Mouse (Mus musculus) heart, adult 18-20 months (tissue): ENCODE results near the gene Tmub2. TPM values are rescaled to one million over a fixed set of nuclear protein-coding genes. Genes with fewer than 3 reads are reported as not detected.

ENCODE experiments used
- DNase-seq, 2 experiments: peaks; one replicate each; pipeline ENCODE4 v3.0.0; 2021 to 2022; ENCODE audit warnings: mixed read lengths in 1 of 2
- total RNA-seq, 2 experiments: library from RNA; stranded (reverse); gene quantifications; 2 replicates each; pipeline ENCODE4 v1.2.3; 2021

Tmub2 gene
- total RNA-seq, 2 experiments from 2014 or later = 24.4 to 26.7 TPM

DNA sequence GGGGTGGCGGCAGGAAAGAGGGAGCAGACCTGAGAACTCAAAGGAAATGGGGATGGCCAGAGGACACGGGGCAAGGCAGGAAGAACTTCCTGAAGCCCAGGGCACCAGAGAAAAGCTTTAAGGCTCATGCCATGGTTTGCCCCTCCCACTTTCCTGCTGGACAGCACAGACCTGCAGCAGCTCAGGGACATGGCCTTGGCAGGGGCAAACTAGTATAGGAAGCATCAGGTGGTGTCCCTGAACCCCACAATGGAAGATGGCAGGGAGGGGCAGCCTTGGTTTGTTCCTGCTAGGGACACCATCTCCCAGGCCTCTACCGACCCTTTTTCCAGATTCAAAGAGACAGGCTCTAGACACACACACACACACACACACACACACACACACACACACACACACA, 20.6 kb downstream of the Tmub2 start:
- DNase-seq = no peak

DNA sequence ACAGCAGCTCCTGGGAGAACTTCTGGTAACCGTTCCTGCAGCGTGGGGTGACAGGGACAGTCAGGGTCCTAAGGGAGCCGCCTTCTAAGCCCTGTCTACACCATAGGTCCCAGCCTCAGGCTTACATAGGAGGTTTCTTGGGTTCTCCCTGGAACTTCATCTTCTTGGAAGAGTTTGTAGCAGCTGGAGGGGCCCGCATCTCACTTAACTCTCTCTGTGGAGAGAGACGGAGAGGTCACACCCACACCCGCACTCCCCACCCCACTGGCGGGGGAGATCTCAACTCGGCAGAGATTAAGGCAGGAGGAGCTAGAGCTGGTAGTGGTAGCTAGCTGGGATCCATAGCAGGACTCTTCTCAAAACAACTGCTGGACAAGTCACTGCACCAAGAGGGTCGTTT, 23.4 kb downstream of the Tmub2 start:
- DNase-seq = no peak

DNA sequence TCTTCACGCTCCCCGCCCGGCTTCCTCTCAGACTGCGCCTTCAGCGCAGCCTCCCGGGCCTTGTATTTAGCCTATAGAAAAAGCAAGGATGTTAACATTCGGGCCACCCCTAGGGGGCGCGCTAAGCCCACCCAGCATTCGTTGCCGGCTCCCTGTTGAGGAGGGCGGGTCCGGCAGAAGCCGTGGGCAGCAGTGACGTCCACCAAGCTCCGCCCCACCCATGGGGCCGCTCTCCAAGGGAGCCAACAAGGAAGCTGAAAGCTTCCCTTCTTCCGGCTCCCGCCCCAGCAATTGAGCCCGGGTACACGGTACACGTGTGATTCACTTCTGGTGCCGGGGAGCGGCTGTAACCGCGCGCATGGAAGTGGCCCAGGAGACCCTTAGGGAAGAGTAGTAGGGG, 24.2 kb downstream of the Tmub2 start:
- peak; percentile 96 to 98 for DNase-seq

DNA sequence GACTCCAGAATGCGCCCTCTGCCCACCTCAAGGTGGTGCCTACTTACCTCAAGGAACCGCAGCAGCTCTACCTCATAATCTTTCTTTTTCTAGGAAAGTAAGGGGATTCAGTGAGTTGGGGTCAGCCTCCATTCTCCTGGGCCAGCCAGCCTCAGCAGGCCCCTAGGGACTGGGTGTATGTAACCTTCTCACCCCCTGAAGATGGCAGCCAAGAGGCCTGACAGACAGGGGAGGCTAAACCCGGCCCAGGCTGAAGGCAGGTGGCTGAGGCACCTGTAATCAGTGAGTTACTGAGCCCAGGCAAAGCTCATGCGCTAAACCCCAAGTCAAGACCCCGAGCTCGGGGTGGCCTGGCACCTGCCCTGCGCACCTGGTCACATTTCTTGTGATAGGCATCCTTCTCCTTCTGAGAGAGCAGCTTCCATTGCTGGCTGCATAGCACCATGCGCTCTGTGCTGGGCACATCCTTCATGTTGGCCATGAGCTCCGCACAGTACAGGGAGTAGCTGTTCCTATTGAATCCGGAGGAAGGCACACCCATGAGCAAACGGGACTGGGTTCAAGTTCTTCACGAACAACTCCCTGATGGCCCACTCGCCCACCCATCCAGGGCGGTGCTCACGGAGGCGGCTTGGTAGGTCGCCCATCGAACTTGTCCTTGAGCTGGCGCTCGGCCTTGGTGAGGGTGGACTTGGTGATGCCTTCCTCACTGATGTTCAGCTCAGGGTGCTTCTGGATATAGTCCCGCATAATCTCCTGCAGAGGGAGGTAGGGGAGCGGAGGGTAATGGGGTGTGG, 25.3 kb downstream of the Tmub2 start:
- DNase-seq = no peak

DNA sequence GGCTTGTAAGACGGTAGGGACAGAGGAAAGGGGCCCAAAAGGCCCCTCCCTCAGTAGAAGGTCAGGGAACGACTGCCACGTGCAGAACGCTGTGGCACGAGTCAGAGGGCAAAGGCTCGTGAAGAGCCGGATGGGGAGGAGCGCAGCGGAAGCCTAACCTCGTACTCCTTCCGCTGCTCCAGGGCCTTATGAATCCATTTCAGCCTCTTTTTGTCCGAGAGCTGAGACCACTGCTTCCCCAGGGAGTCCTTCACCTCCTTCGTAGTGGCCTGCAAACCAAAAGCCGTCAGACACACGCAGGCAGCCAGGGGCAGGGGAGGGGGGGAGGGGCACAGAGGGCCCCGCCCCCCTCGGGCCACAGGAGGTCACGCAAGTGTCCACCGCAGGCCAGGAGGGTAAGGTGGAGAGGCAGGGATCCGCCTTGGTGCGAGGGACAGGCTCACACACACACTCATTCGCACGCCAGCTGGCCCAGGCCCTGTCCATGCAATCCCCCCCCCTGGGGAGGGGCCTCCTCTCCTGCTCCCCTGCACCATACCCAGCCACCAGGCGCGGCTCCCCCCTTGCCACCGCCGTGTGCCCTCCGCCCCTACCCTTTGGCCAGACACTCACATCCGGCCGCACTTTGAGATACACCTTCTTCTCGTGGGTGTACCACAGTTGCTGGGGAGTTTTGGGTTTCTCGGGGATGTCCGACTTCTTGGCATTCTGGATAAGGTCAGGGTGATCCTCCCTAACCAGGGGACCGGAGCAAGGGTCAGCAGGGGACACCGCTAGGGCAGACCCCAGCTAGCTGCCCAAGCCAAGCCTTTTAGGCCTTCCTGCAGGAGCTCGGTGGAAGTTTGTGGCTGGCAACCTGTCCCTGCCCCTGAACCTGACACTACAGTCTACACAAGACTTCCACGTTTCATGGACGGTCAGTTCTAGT, 26.3 kb downstream of the Tmub2 start:
- DNase-seq = no peak

GRCm38 (mm10) chr11:102311966-102312365, 27.2 kb downstream of the Tmub2 start:
- DNase-seq = no peak

DNA sequence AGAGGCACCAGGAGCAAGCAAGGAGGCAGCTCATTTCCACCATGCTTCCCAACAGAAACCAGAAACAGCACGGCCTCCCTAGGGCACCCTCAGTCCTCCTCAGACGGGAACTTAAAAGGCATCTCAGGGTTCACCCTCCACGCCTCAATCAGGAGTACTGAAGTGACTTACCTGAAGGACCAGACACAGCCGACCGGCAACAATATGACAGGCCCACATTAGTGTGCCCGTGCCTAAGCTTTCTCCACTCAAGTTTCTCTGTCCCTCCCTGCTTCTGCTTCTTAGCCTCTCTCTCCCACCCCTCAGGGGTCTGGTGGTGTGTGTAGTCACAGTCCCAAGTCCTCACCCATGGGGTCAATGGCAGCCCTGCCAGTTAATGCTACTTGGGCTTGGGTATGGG, 27.9 kb downstream of the Tmub2 start:
- no peak for DNase-seq

GRCm38 (mm10) chr11:102314321-102314720, 29.6 kb downstream of the Tmub2 start:
- no peak for DNase-seq

DNA sequence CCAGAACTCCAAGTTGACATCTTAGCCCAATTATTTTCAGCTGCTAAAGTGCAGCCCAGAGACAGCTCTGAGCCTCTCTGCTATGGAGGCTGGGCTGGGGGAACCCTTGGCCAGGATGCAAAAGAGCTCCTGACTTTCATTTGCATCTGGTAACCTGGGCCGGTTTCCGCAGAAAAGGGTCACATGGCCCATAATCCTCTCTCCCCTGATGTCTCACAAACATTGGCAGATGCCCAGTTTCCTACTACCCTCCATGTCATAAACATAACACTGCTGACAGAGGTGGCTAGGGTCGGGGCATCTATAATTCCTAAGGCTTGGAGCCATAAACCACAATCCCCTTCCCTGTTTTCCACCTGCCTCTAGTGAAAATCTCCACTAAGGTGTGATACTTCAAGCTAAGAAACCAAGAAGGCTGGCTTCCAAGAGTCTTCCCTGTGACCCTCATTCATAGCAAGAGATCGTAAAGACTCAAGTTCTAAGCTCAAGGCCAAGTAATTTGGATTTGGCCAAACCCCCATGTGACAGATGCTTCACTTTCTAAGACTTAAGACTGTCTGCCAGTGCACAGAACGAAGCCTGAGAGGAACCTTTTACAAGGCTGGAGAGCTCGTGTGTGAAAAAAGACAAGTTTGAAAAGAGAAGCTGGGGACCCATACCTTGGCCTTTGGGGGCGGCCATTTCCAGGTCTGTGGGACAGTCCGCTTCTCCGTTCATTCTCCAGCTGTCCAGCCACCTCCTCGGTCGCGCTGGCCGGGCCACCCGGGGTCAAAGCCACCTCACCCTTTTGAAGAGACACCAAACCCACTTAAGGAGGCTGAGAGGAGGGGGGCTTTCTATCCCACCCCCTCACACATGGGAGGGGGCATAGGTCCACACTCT, 31.2 kb downstream of the Tmub2 start:
- no peak for DNase-seq

DNA sequence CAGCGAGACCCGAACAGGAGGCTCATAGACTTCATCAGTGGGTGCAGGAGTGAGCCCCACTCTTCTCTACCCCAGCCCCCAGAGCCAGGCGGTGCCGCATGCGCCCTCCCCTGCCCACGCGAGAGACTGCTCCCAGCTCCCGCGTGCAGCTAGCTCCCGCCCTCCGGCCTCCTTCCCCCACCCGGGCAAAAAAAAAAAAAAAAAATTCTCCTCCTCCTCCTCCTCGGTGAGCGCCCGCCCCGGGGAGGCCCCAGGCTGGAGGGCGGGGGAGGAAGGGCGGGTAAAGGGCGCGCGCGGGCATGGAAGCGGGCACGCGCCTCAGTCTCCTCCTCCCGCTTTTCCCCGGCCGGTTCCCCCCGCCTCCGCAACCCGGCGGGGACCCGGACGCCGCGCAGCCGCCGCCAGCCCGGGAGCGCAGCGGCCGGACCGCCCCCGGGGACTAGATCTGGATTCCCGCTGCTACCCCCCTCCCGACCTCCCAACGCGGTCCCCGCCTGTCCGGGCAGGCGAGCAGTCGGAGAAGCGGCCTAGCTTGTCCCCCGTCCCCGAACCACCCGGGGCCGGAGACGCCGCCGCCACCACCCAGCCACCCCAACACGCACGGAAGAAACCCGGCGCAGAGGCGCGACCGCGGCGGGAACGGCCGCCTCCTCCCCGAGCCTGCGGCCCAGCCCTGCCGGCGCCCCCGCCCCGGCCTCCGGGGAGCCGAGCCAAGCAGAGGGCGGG, 32.0 kb downstream of the Tmub2 start:
- peak; percentile 91 to 95 for DNase-seq

- peak in 1 of 2 experiments; percentile 67 for DNase-seq
Observed at GRCm38 (mm10) chr11:102317298-102317900, 32.7 kb downstream of the Tmub2 start.

DNA sequence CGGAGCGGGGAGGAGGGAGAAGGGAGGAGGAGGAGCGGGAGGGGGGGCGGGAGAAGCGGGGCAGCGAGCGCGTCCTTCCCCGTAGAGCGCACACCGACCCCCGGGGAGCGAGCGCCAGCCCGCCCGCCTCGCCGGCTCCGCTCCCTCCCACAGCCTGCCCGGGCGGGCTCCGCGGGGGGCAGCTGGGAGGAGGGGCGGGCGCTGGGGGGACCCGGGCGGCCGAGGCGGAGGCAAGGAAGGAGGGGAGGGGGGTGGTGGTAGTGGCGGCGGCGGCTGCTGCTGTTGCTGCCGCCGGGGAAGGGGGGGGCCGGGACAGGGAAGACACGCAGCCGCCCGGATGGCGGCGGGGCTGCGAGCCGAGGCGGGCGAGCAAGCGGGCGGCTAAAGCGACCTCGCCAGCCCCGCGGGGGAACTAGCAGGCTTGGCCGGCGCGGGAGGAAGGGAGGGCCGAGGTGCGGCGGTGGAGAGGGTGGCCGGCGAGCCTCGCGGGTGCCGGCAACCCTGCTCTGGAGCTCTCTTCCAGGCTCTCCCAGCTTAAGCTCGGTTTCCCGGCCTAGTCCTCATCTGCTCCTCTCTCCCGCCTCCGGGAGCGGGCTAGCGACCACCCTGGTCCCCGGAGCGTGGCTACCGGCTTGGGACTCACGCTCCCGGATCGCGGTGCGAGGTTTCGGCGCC, 33.3 kb downstream of the Tmub2 start:
- peak; percentile 80 to 87 for DNase-seq

DNA sequence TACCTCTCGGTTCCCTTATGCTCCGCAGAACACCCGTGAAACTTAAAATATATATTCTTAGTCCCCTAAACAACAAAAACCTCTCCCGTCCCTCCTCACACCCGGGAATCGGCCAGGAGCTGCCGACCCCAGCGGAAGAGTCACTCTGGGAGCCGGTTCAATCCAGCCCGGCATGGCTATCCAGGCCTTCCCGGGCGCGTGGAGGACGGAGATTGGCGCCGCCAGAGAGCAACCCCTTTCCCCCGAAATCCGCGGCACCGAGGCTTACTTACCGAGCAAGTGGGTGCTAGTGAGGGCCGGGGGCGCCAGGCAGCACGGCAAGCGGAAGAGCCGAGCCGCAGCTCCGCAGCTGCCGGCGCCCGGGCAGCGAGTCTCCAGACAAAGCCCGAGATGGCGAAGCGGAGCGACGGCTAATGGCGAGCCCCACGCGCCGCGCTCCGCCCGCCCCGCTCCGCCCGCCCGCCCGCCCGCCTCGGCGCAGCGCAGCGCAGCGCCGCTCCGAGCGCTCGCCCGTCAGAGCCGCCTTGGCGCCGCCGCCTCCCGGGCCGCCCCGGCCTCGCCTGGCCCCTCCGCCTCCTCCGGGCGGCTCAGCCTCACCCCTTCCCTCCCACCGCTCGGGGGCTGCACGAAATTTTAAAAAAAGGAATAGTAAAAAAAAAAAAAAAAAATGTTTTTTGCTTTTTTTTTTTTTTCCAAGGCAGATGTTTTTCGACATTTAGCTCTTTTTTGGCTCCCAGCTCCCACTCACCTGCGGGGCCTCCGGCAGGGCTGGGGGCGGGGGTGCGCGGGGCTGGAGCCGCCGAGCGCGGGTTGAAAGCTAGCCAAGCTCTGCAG, 34.1 kb downstream of the Tmub2 start:
- peak in 1 of 2 experiments; percentile 63 for DNase-seq

GRCm38 (mm10) chr11:102319410-102319792, 34.7 kb downstream of the Tmub2 start, which contains the start of gene Ubtf:
Gene Ubtf (minus strand): TSS chr11:102319742.
- DNase-seq = peak; percentile 87 to 91

- peak; percentile 92 to 94 for DNase-seq
Observed at GRCm38 (mm10) chr11:102319941-102320685, 35.4 kb downstream of the Tmub2 start.

DNA sequence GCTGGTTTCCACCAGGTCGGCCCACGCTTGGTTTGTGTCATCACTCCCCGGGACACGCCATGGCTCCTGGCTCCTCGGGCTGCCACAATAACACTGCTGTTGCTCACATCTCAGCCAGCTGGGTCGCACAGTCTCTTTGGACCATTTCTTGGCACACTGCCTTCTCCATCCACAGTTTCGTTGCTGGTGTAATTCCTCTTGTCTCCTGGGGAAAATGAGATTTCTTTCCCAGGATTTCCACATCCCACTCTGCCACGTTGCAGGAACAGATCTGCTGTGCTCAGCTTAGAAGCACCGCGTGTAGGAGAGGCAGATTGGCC, 35.9 kb downstream of the Tmub2 start:
- DNase-seq = peak; percentile 88 to 91

GRCm38 (mm10) chr11:102321931-102322330, 37.2 kb downstream of the Tmub2 start:
- no peak for DNase-seq

DNA sequence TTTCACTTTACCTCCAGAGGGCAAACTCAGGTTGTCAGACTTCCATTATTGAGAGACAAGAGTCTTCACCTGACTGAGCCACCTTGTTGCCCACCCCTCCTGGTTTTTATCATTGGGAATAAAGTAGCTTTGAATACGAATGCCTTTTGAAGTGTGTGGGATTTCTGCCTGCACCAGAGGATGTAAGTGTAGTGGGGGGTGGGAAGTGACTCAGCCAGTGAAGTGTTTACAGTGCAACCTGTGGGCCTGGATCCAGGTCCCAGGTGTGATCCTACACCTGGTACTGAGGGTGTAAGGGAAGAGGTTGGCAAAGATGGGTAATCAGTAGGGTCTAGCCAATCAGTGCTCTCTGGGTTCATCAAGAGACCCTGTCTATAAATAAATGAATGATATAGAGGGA, 38.8 kb downstream of the Tmub2 start:
- no peak for DNase-seq

- no peak for DNase-seq
Observed at GRCm38 (mm10) chr11:102327250-102327649, 42.5 kb downstream of the Tmub2 start.
